Mouse (Mus musculus): ENCODE data around the gene Fitm2. TPM values are rescaled to one million over a fixed set of nuclear protein-coding genes. Genes with fewer than 3 reads are reported as not detected.

The Fitm2 gene
- total RNA-seq (2021), result 10 to 100 TPM; 19.3 to 20.3 TPM

DNA sequence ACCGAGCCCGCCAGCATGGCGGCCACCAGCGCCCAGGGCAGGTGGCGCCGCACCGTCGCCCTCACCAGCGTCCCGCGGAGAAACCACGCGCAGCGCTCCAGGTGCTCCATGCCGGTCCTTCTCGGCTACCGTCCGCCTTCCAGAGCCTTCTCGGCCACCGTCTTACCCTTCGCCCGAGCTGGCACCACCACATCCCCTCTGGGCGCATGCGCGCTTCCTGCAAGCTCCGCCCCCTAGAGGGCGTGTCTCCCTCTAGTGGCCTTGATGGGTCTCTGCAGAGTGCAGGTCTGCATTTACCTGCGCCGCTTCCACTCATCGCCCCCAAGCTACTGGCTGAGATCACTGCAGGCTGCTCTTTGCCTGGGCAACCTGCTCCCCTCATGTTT is at the start of gene Fitm2:
Fitm2 (minus strand) TSS at position 164 of the 386 bp plus-strand sequence.
- intact Hi-C loops (cut with DNase I), result loop anchor here (1.0 kb wide), 1 partner anchor 52 kb away; no protein-coding TSS in a partner anchor
- DNase-seq (ENCODE audit: low spot score in 2 of 2), result peak; percentile 98

DNA sequence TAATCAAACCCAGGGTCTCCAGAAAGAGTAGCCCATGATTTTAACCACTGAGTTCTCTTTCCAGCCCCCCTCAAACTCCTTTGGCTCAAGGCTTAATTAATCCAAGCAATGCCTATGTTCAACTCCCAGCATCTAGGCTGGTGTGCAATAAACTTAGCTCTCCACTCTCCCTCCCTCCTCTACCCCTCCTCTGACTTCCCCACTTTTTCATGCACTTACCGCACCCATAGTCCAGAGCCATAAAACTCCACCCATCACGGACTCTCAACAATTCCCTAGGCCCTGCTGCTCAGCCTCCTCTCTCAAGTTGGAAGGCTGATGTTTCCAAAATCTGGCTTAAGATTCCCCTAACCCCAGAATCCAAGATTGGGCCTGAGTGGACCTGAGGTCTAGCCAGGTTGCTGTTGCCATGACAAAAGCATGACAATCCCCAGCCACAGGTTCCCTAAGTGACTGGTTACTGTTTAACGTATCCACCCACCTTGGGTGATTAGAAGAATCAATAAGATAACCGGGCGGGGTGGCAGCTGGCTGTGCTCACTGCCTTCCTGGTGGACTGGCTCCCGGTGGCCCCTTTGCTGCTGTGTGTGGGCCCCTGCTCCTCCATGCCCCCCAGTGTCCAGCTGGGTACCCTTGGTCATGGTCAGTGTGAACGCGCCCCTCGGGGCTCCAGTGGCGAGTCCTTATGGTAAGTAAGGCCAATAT is 34.0 kb upstream of the Fitm2 start, which contains the start of gene Hnf4a:
Hnf4a (plus strand) TSS at position 509 of the 705 bp plus-strand sequence.
- intact Hi-C loops (cut with DNase I), result no loop called here
- no peak for DNase-seq (ENCODE audit: low spot score in 2 of 2)

DNA sequence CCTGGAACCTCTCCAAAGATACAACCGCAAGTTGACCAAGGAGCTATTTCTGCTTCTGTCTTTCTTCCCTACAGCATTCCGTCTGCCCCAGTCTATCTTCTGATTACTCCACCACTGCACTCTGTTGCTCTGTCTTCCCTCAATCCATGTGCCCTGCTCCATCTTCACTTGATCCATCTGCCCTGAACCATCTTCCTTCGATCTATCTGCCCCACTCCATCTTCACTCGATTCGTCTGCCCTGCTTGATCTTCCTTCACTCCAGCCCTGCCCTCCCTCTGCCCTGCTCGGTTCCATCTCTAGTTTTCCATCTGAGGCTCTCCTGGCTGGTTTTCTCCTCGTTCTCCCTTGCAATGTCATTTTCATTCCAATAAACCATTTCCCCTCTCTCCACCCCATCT is 30.8 kb upstream of the Fitm2 start:
- intact Hi-C loops (cut with DNase I), result no loop called here
- DNase-seq (ENCODE audit: low spot score in 2 of 2), result no peak

DNA sequence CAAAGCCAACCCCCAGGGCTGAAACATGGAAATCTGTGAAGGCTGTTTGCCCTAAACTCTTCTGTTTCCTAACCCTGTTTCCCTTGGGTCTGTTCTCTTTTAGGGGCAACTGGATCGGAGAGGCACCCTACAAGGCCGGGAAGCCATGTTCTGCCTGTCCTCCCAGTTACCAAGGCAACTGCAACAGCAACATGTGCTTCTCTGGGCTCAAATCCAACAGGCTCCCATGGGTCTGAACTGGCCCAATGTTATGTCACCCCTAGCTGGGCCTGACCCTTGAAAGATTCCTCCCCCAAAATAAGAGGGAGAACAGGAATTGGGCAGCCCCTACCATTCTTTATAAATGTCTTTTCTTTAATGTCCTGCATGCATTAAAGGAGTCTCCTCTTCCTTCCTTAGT is 29.8 kb upstream of the Fitm2 start:
- DNase-seq (ENCODE audit: low spot score in 2 of 2), result no peak
- intact Hi-C loops (cut with DNase I), result no loop called here

DNA sequence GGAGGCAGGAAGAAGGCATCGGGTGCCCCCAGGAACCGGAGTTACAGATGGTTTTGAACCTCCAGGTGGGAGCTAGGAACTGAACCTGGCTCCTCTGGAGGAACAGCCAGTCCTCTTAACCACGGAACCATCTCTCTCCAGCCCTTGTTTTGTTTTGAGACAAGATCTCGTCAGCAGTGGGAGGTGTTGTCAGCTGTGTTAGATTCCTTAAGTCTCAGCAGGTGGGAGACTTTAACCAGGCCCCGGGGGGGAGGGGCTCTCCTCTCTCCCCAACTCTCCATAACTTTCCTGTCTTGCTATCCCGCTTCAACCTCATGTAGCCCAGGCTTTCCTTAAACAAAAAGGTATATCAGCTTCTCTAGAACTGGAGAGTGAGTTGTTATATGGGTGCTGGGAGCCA is 22.0 kb upstream of the Fitm2 start:
- intact Hi-C loops (cut with DNase I), result no loop called here
- no peak for DNase-seq (ENCODE audit: low spot score in 2 of 2)

DNA sequence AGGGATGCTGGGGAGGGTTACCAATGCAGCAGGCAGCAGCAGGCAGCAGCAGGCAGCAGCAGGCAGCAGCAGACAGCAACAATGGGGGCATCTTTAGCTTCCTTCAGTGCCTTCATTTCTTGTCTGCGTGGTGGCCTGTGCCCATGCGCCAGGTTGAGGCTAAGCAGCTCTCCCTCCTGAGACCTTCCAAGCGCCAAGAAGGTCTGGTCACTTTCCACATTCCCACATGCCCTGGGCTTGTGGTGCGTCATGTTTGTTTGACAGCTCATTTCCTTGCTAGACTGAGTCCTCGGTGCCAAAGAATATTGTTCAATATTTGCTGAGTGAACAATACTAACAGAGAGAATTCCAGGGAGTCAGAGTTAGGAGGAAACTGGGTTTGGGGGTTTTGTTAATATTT is 21.5 kb upstream of the Fitm2 start:
- no peak for DNase-seq (ENCODE audit: low spot score in 2 of 2)

DNA sequence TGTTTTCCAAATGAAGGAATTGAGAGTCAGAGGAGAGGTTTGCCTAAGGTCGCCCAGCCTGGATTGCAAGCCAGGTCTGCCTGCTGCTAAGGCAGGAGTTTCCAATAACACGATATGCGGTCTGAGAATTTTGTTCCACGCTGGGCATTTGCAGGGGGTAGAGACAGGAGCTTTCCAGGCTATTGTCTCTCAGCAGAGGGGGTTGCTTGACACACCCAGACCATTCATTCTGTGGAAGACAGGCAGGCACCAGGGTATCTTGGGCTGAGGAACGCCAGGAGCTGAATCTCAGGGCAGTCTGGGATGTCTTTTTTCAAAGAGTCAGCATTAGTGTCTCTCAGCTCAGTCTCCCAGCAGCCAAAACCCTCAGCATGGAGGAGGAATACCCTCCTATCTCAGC is 20.6 kb upstream of the Fitm2 start:
- intact Hi-C loops (cut with DNase I), result no loop called here
- no peak for DNase-seq (ENCODE audit: low spot score in 2 of 2)

More for the DNA sequence above, 21.5 kb upstream of the Fitm2 start:
- intact Hi-C loops (cut with DNase I), result no loop called here

DNA sequence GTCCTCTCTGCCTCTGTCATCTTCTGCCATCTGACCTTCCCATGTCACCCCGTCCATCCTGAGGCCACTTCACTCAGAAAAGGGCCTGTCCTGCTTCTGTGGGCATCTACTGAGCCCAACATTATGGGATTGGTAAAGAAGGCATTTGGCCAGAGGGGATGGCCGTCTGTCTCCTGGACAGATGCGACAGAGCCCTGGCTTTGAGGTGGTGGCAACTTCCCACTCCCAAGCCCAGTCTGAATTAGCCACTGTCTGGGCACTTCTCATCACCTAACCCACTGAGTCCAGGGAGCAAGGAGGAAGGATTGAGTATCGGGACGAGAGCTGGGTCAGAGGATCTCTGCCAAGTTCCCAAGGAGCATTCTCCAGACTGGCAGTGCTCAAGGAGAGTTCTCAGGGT is 19.6 kb upstream of the Fitm2 start, which contains the start of gene R3hdml:
R3hdml (plus strand) TSS at position 301 of the 400 bp plus-strand sequence.
- intact Hi-C loops (cut with DNase I), result no loop called here
- no peak for DNase-seq (ENCODE audit: low spot score in 2 of 2)

DNA sequence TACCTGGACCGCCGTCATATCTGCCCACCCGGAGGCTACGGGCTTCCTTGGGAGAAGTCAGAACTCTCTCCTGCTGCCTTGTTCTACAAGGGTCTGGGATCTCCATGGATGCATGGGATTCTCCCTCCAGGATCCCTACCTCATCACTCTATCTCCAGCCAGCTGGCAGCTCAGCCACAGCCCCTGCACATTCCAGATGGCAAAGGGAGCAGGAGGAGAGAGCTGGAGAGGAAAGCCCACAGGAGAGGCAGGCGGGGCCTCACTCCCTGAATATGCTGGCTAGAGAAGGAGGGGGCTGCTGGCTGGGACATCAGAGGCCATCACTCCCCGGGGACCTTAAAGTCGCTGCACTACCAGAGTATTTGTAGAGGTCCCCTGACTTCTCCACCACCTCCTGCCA is 18.9 kb upstream of the Fitm2 start:
- intact Hi-C loops (cut with DNase I), result no loop called here
- DNase-seq (ENCODE audit: low spot score in 2 of 2), result peak in 1 of 2 experiments; percentile 29

DNA sequence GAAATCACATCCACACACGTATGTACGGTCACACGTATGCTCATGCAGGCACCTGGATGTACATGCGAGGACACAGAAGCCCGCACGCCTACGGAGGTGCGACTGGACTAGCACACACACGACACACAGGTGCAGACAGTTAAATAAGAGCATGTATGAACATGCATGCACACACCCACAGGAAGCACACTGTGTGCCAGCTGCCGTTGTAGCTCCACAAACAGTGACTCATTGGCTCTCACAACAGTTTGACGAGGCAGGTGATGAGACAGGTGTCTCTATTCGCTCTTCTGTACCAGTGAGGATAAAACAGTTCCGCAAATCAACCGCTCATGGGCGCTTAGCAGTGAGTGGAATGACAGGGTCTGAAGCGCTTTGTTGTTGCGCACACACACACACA is 18.2 kb upstream of the Fitm2 start:
- DNase-seq (ENCODE audit: low spot score in 2 of 2), result no peak
- intact Hi-C loops (cut with DNase I), result no loop called here

DNA sequence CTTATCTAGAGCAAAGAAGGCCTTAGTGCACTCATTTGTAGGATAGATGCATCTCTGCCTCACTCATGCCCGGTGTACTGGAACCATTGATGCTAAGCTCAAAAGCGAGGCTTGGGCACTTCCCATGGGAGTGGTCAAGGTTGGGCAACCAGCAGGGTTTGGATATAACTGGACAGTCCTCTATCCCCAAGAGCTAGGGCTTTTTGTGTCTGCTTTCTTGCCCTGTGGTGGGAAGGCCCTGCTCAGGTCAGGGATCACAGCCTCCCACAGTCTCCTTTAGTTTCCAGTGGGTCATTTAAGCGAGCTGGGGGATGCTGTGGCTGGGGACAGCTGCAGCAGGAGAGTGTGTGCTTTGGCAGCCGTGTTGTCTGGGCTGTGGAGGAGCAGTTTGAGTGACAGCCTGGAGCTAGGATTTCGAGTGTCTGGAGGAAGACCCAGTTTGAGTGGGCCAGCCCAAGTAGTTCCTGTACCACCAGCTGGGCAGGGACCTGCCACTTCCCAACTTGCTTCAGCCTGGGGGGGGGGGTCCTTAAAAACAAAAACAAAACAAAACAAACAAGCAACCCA is 17.4 kb upstream of the Fitm2 start:
- no peak for DNase-seq (ENCODE audit: low spot score in 2 of 2)
- intact Hi-C loops (cut with DNase I), result no loop called here

DNA sequence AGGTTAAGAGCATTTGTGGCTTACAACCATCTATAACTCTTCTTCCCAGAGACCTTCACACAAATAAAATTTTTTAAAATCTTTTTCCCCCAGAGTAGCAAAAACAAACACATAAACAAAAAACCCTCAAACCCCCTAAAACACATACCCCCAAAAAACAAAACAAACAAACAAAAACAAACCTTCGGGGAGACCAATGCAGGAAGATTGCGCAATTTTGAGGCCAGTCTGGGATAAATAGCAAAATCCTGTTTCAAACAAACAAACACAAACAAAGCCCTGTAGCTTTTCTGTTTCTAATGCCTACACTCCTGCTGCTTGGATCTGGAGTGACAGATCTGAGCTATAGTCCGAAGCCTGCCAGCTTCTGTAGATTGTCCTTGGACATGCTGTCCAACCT is 14.9 kb upstream of the Fitm2 start:
- DNase-seq (ENCODE audit: low spot score in 2 of 2), result no peak
- intact Hi-C loops (cut with DNase I), result no loop called here

DNA sequence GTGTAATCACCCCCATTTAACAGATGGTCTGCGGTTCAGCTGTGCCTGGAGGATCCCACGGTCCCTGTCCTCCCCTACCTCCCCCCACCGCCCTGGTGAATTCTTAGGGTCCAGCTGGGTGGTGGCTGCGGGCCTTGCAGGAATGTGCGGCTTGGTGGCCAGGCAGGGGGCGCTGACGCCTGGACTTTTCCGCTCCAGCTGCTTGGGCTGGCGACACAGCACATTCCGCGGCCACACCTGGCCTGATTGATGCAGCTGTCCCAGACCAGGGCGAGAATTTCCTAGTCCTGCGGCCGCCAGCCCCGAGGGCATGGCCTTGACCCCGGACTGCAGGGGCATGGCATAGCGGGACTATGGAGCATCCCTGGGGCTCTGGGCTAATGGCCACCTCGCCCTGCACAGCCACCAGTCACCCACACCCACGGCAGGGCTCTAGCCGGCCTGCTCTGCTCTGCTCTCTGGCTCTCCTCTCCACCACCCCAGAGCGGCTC is 9.2 kb upstream of the Fitm2 start:
- intact Hi-C loops (cut with DNase I), result no loop called here
- no peak for DNase-seq (ENCODE audit: low spot score in 2 of 2)

DNA sequence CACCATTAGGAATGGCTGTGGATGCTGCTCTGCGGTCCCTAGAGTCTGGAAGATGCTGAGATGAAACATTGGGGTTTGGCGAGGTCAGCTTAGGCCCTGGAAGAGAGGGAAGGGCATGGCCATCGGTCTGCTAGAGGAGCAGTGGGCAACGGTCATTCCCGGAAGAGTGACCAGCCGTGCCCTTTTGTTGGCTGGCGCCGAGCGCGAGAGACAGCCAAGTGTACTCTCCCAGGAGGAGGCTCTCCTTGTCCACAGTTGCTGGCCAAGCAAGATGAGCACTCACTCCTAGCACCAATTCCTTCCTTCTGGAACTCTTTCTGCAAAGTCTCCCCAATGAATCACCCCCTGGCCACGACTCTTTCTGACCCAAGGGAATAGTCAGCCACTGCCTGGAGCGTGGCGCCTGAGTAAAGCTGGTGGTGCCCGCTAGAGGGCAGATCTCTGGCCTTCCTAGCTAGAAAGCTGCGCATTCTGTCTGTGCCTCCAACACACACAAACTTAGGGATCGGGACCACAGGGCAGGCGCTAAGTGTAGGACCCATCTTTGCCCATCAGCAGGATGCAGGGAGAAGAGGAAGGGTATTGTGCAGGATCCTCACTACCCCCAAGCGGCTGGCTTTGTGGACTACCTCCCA is 7.9 kb upstream of the Fitm2 start:
- DNase-seq (ENCODE audit: low spot score in 2 of 2), result no peak
- intact Hi-C loops (cut with DNase I), result no loop called here

DNA sequence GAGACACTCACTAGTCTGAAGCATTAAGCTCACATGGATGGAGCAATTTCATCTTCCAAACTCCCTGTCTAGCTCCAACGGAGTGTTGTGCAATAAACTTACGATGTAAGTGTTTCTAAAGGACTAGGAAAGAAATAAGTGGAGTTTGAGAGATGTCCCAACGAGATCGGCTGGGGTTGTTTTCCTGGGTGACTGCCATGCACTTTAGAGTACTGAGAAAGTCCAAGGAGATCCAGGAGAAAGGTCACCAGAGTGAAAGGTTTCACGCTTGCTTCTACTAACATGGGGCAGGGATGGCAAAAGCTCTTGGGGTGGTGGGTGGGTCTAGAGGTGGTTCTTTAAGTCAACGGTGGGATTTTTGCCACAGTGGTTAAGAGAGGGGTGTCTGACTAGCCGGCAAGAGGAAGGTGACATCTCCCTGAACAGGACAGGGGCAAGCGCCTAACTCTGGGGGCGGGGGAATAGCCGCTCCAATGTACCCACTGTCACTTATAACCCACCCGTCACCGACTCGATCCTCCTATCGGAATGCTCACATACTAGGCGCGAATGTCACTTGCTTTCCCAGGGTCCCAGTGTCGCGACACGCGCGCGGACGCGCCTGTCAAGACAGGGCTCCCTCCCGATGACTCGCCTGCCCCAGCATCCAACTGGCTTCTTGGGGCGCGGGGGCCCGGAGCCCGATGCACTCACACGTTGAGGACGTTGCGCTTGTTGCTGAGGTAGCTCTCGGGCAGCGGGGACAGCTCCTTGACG is 541 bp downstream of the Fitm2 start:
- intact Hi-C loops (cut with DNase I), result loop anchor here (1.0 kb wide), 1 partner anchor 52 kb away; no protein-coding TSS in a partner anchor
- DNase-seq (ENCODE audit: low spot score in 2 of 2), result no peak

DNA sequence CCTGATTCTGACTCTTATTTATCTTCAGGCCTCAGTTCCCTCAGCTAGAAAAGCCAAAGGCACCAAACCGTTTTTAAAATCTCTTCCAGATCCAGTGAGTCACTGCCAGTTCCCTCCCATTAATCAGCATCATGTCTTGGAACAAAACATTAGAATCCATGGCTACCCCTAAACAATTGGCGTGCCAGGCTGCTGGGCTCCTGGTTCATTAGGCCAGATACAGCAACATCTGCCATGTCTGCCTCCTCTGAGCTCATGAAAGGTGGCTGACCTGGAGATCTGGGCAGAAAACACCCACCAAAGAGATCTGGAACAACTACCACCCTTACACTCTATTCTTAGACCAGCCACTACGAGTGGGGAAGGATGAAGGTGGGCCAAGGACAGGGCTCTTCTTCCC is 1.3 kb downstream of the Fitm2 start:
- intact Hi-C loops (cut with DNase I), result no loop called here
- DNase-seq (ENCODE audit: low spot score in 2 of 2), result no peak

DNA sequence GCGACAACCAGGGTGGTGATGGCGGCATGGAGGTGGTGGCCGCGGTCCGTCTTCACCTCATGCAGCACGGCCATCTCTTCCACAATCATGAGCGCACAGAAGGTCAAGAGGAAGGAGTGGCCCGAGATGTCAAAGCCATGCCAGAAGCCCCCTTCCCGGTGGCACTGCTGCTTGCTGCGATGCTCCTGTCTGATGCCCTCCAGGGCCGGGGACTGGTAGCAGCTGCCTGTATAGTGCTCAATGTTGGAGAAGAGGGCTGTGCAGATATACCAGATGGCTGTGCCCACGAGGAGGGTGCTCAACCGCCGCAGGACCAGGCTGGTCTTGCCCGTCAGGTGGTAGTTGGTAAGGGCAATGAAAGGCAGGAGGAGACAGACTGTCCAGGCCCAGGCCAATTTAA is 2.7 kb downstream of the Fitm2 start:
- DNase-seq (ENCODE audit: low spot score in 2 of 2), result no peak
- intact Hi-C loops (cut with DNase I), result no loop called here

DNA sequence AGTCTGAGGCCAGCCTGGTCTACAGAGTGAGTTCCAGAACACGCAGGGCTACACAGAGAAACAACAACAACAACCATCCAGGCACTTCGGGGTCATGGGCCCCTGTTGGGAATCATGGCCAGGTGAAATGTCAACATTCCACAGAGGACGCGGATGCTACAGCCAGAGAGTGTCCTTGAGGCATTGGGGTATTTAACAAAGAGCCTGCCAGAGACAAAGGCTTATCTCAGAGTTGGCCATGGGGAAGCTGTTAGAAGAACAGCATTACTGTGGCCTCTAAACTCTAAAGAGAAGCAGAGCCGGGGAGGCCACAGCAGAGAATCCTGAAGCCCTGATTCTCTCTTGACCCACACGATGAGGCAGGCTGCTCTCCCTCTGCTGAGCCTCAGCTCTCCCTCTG is 3.6 kb downstream of the Fitm2 start:
- no peak for DNase-seq (ENCODE audit: low spot score in 2 of 2)
- intact Hi-C loops (cut with DNase I), result no loop called here

DNA sequence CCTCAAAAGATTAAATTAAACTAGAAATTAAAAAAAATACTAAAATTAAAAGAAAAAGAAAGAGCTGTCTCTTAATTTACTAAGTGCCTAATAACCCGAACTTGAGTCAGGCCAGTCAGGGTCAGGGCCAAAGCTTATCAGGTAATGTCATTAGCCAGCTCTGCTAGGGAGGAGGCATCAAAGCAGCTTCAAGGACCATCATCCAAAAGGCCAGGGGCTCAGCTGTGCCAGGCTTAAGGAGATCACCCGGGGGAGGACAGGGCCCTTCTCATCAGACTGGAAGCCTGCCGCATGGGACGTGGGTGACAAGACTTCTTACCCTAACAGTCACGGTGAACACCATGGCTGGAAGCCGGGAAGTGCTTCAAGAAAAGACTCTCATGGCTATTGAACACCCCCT is 4.8 kb downstream of the Fitm2 start:
- DNase-seq (ENCODE audit: low spot score in 2 of 2), result no peak
- intact Hi-C loops (cut with DNase I), result no loop called here

DNA sequence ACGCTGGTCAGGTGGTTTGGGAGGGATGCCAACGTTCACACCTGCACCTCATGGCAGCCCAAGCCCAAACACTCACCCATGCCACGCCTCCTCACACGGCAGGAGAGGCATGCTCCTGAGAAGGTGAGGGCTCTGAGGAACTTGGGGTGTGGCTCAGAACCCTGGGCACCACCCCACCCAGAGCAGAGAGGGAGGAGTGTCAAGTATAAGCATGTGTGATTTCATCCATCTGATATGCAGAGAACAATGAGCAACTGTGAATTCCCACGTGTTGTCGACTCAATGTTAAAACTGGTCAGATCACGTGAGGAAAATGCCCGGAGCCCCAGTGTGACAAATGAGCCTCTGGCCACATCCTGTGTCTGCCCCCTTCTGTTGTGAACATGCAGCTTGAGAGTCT is 5.7 kb downstream of the Fitm2 start:
- DNase-seq (ENCODE audit: low spot score in 2 of 2), result no peak
- intact Hi-C loops (cut with DNase I), result no loop called here

Measured in left cerebral cortex, postnatal 25 days (tissue).